Mouse (Mus musculus) layer of hippocampus, postnatal 14 days (tissue): Measurements from ENCODE around the gene Rpl21. TPM values are rescaled to one million over a fixed set of nuclear protein-coding genes. Genes with fewer than 3 reads are reported as not detected.
A peak's percentile ranks its signal among the peaks of the same experiment; 100 is the strongest.
"Not testable (repeated sequence)": the region's sequence is repeated elsewhere in the genome, so short reads cannot be mapped to it uniquely, and the experiment has no call there.

Experiments used
- DNase-seq, 2 experiments: peaks; one replicate each; pipeline ENCODE4 v3.0.0; 2021 to 2022; ENCODE audit warnings: low spot score in 2 of 2, mixed read lengths in 1 of 2
- total RNA-seq, 2 experiments: library from RNA; stranded (reverse); gene quantifications; 2 replicates each; pipeline ENCODE4 v1.2.3; 2021

Gene Rpl21
- total RNA-seq, 2 experiments from 2014 or later: 204 to 212 TPM

DNA sequence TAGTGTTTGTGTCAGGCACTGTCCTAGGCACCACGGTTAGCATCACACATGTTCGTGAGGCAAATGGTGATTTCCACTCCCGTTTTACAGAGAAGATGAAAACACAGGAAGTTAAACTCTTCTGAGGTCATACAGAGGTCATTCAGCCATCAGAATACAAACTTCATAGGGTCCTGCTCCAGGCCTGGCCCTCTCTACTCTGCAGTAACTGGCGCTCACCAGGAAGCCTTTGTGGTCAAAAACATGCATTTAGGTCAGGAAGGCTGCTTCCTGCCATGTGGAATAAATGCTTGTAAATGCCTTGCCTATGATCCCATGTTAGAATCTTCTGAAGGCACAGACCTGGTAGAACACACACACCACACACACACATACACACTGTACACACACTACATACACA is 32.8 kb downstream of the Rpl21 start:
- DNase-seq: no peak

GRCm38 (mm10) chr5:146866277-146866676 is 33.6 kb downstream of the Rpl21 start:
- DNase-seq: no peak

GRCm38 (mm10) chr5:146867246-146867945 is 34.7 kb downstream of the Rpl21 start:
- DNase-seq: peak; percentile 69 to 78

GRCm38 (mm10) chr5:146867946-146868314 is 35.2 kb downstream of the Rpl21 start:
- DNase-seq: no peak

DNA sequence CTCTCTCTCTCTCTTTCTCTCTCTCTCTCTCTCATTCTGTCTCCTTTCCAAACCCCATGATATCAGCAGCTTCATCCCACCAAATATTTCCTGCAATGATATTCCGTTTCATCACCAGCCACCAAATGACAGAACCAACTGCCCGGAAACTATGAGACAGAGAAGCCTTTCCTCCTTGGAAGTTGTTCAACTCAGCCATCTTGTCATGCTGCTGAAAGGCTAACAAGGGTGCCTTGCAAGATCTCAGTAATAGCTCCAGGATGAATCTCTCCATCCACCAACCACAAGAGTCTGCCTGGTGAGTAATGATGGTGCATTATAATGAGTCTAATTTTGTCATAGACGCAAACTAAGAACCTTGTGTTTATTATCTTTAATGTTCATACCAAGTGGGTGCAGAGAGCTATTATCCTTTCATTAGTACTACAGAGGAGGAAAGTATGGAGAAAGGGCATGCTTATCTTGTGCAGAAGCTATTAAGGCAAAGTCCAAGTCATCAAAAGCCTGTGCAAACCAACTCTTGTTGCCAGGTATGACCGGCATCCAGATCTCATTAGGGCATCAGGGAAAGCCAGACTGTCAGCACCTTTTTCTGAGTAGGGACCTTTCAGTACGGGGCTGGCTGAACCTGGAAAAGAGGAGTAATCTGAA is 40.4 kb downstream of the Rpl21 start:
- DNase-seq: no peak

DNA sequence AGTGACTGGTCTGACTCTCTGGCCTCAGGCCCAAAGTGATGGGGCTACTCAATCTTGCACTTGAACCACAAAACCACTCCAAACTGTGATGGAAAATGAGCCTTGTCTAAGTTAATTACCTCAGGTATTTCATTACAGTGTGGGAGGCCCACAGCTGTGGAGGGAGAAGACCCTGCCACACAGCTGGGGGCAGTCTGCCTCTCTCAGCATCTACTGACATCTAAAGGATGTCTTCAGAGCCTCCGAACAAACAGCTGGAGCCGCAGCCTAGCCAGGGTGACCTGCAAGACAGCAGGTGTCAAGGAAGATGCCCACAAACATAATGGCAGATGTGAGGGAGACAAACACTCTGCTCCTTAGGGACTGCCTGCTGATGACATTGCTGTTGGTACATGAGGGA is 43.3 kb downstream of the Rpl21 start:
- no peak for DNase-seq

DNA sequence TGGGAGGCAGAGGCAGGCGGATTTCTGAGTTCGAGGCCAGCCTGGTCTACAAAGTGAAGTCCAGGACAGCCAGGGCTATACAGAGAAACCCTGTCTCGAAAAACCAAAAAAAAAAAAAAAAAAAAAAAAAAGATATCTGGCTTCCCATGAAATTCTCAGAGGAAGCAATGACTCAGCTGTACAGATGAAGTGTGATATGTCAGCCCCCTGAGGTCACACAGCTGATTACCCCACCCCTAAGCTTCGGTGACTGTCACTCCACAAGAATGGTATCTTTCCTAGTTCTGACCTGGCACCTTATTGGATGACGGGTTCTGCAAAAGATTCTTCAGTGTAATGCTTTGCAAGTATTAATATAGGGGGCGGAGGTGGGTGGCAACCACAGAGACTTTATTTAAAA is 45.2 kb downstream of the Rpl21 start:
- DNase-seq: not testable (repeated sequence)

- DNase-seq: no peak
Measured at GRCm38 (mm10) chr5:146882261-146882660, 49.6 kb downstream of the Rpl21 start.

DNA sequence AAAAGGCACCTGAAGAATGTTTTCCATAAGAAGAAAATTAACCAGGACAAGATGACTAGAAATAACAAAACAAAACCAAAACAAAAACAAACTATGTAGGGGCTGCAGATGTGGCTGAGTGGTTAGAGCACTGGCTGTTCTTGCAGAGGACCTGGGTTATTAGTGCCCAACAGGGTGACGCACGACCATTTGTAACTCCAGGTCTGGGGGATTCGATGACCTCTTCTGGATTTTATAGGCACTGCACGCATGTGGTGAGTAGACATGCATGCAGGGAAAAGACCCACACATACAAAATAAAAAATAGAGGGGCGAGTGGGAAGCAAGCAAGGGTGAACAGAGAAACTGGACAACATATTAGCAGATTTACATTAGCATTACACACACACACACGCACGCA is 50.4 kb downstream of the Rpl21 start:
- DNase-seq: no peak

- DNase-seq: no peak
Measured at GRCm38 (mm10) chr5:146883486-146884272, 51.0 kb downstream of the Rpl21 start.

Other genes starting within 250 kb of the Rpl21 start
- 10 to 100 TPM; 37.2 to 47.1 TPM for gene Gpr12, start 247.7 kb upstream of the Rpl21 start, total RNA-seq
- gene Usp12, start 37.9 kb upstream of the Rpl21 start, total RNA-seq: 10 to 100 TPM; 59.6 to 60.6 TPM
- gene Rasl11a, start 12.2 kb downstream of the Rpl21 start, total RNA-seq: 10 to 100 TPM; 22.6 to 25.5 TPM
- gene Gtf3a, start 115.8 kb downstream of the Rpl21 start, total RNA-seq: 10 to 100 TPM; 23.5 to 26.5 TPM
- gene Mtif3, start 130.9 kb downstream of the Rpl21 start, total RNA-seq: 10 to 100 TPM; 18.1 to 19.3 TPM
- gene Lnx2, start 243.7 kb downstream of the Rpl21 start, total RNA-seq: 1 to 10 TPM; 5.2 to 6.1 TPM
- gene Polr1d, start 244.2 kb downstream of the Rpl21 start, total RNA-seq: 10 to 100 TPM; 62.4 to 75.0 TPM